Mouse (Mus musculus): ENCODE measurements around the gene Olfr167.
"Not testable (repeated sequence)": the region's sequence is repeated elsewhere in the genome, so short reads cannot be mapped to it uniquely, and the experiment has no call there.

Gene Olfr167

DNA sequence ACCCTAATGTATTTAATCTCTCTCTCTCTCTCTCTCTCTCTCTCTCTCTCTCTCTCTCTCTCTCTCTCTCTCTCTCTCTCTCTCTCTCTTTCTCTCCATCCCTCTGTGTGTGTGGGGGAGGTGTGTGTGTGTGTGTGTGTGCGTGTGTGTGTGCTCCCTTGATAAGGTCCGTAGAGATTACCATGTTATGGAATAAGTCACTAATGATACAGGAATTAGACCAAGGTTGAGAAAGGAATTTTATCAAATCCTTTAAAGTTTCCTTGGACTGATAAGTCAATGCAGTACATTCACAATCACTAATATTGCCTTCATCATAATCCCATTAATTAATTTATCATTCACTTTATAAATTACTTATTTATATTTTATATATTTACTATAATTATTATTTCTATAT is at the start of gene Olfr167:
Gene Olfr167, minus strand, starts transcription at position 101 of the 400 bp plus-strand sequence.
- DNase-seq (ENCODE audit: low spot score in 2 of 2) = no peak

DNA sequence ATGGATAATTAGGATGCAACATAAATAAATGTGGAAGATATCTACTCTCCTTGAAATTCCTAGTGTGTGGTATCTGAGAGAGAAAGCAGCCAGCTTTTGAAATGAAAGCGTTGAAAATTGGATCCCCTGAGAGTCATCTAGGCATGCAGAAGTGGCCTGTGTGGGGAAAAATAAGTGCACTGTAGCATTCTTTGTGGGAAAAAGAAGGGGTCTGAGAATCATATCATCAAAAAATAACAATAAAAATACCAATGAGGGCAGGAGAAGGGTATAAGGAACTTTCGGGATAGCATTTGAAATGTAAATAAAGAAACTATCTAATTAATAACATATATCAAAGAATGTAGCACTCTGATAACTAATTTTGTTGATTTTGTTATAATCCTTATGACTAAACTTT is 49.6 kb upstream of the Olfr167 start, which contains the start of gene Olfr169:
Gene Olfr169, minus strand, starts transcription at position 101 of the 400 bp plus-strand sequence.
- not testable (repeated sequence) for DNase-seq (ENCODE audit: low spot score in 2 of 2)

DNA sequence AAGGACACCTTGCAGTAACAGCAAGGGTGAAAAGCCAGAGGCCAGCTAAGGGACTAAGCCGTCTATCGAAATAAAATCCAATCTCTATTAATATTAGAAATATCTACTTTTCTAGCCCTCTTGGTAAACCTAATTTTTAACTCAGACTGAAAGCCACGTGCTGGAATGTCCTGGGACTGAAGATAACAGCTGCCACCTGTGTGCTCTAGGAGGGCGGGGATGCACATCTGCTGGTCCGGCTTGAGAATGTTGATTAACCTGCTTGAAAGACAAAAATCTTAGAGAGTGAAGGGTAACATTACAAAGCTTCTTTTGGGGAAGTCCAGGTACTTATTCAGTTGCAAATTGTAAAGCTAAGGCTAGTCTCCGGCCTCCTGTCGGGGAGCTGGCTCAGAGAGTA is 31.4 kb upstream of the Olfr167 start:
- not testable (repeated sequence) for DNase-seq (ENCODE audit: low spot score in 2 of 2)

DNA sequence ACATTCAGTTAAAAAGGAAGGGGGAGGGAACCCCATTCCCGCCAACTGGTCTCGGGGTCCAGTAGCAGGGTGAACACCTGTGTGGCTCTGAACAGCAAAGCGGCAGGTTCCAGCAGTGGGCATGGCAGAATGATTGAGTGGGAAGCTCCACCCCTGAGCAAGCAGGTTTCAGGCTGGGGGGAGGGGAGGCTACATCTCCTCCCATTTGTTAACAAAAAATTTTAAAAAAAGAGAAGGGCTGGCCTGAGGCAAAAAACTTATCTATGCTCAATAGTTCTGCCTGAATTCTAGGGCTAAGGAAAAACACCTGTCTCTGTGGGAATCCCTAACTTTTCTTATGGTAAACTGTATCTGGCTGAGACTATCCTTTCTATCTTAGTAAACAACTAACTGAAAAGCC is 30.2 kb upstream of the Olfr167 start:
- not testable (repeated sequence) for DNase-seq (ENCODE audit: low spot score in 2 of 2)

DNA sequence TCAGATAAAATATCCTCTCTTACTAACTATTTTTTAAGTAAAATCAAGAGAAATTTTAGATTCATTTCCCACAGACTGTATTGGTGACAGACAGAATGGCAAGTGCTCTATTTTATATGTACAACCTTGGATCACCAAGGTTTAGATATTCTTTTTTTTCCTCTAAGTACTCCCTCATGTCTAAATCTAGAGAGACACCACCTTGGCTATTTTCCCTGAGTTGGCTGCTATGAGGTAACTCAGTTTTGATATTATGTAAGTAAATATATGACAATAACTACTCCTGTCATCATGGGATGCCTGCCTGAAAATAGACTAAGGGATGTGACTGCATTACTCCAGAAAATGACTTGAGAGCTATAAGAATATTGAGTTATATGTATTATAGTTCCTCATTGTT is 13.4 kb upstream of the Olfr167 start, which contains the start of gene Olfr168:
Gene Olfr168, minus strand, starts transcription at position 101 of the 400 bp plus-strand sequence.
- no peak for DNase-seq (ENCODE audit: low spot score in 2 of 2)

DNA sequence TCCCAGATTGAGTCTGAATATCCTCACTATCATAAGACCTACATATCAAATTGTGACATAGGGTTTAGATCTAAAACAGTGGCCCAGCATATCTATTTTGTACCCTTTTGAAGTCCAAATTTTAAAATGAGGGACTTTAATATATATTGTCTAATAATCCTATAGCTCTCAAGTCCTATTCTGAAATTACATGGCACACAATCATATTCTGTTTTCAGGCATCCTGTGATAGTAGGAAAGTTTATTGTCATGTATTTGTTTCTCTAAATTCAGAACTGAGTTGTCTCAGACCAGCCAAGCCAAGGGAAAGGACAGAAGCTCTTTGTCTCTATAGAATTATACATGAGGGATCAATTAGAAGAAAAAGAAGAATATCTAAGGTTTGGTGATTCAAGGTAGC is 38.7 kb downstream of the Olfr167 start, which contains the start of gene Olfr166:
Gene Olfr166, plus strand, starts transcription at position 301 of the 400 bp plus-strand sequence.
- DNase-seq (ENCODE audit: low spot score in 2 of 2) = no peak

DNA sequence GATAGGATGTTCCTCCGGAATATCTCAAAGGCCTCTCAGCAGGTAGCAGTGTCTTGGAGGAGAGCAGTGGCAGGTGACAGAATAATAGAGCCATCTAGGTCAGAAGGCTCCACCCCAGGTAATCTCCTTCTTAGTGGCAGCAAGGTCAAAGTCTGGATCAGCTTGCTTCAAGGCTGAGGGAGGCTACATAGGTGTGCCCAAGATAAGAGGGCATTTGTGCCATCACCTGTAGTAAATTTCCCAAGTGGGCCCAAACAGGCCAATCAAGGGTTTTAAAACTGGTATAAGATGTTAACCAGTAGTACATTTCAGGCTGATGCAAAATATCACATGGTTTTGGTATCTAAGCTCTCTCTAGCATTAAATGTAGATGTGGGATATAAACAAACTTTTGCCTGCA is 57.7 kb downstream of the Olfr167 start:
- no peak for DNase-seq (ENCODE audit: low spot score in 2 of 2)

Measured in urinary bladder, postnatal 4 days (tissue).